Mouse (Mus musculus): Measurements from ENCODE around the gene Micu1. TPM values are rescaled to one million over a fixed set of nuclear protein-coding genes. Genes with fewer than 3 reads are reported as not detected.

Gene Micu1
- total RNA-seq, 4 experiments from 2014 or later: 94.2 to 120 (median 103) TPM

DNA sequence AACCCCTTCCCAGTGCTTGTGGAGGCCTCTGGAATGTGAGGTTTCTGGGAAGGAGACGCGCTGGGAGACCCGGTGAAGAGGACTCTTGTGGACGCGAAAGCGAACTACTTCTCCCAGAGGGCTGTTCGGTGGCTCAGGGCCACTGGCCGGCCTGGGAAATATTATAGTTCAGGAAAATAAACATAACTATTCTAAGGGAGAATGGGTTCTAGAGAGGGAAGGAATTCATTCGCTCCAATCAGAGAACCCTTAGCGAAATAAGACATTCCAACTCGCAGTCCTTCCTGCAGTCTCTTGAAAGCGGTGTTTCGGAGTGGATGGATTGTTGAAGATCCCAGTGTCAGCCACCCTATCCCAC lies 177.7 kb downstream of the Micu1 start:
- DNase-seq (ENCODE audit: low spot score in 2 of 2): no peak

GRCm38 (mm10) chr10:59880837-59881236 lies 178.6 kb downstream of the Micu1 start:
- DNase-seq (ENCODE audit: low spot score in 2 of 2): no peak

GRCm38 (mm10) chr10:59884327-59885173 lies 182.3 kb downstream of the Micu1 start:
- DNase-seq (ENCODE audit: low spot score in 2 of 2): no peak

DNA sequence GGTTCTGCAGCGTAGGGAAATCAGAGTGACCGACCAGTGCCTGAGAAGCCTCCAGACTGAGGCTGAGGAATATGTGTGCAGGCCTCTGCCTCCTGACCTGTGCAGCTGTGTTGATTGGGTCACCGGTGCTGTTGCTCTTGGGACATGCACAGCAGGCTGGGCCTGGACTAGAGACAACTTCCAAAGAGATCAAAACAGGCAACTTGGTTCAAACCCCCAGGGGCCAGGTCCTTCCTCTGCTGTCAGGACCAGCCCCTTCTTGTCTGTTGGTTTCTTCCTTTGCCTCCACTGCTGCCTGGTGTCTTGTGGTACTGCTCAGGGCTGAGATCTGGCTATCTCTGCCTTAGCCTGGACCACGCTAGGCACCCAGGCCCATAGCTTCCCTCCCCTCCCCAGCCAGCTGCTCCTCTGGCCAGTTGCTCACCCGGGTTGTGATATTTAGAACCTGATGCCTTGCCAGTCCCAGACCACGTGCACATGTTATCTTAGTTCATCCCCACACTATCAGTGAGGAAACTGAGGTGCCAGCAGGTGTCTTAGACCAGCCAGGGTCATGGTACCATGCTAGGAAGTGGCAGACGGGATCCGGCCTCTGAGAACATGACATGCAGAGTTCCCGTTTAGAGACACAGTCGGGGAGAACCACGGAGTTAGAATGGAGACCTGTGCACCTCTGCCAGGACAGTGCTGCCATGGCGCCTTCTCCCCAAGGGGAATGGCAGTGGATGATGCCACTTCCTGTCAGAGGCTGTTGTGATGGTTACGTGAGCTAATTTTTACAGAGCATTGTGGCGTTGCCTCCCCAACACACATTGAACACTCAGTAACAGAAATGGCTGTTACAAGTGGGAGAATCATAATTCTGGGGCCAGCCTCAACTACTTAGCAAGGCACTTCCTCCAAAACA lies 183.2 kb downstream of the Micu1 start:
- no peak for DNase-seq (ENCODE audit: low spot score in 2 of 2)

DNA sequence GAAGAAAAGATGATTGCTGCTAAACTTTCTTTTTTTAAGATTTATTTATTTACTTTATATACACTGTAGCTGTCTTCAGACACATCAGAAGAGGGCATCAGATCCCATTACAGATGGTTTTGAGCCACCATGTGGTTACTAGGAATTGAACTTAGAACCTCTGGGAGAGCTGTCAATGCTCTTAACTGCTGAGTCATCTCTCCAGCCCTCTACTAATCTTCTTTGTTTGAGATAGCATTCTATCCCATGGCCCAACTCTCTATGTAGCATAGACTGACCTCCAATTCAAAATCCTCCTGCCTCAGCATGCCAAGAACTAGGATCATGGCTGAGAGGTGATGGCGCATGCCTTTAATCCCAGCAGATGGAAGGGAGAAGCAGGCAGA lies 183.8 kb downstream of the Micu1 start:
- DNase-seq (ENCODE audit: low spot score in 2 of 2): no peak

GRCm38 (mm10) chr10:59887432-59887831 lies 185.2 kb downstream of the Micu1 start:
- no peak for DNase-seq (ENCODE audit: low spot score in 2 of 2)

GRCm38 (mm10) chr10:59889339-59889738 lies 187.1 kb downstream of the Micu1 start:
- no peak for DNase-seq (ENCODE audit: low spot score in 2 of 2)

- no peak for DNase-seq (ENCODE audit: low spot score in 2 of 2)
These were observed 187.9 kb downstream of the Micu1 start for GRCm38 (mm10) chr10:59889953-59890751.

DNA sequence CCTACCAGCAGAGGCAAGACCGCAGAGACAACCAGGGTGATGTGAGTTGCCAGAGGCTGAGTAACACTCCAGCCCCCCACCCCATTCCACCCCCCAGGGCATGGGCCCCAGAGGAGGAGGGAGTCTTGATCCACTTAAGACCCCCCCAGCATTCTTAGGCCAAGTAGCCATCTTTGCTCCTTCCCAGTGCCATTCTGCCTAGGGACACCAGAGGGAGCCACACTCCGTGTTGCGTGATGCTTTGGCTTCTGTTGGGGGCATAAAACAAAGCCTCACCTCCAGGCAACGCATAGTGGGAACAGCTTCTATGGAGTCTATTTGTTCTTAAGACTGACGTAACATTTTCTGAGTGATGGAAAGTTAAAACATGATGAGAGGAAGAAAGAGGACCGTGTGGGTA lies 190.7 kb downstream of the Micu1 start:
- DNase-seq (ENCODE audit: low spot score in 2 of 2): peak in 1 of 2 experiments; percentile 72

GRCm38 (mm10) chr10:59894251-59895160 lies 192.2 kb downstream of the Micu1 start:
- peak; percentile 65 to 75 for DNase-seq (ENCODE audit: low spot score in 2 of 2)

DNA sequence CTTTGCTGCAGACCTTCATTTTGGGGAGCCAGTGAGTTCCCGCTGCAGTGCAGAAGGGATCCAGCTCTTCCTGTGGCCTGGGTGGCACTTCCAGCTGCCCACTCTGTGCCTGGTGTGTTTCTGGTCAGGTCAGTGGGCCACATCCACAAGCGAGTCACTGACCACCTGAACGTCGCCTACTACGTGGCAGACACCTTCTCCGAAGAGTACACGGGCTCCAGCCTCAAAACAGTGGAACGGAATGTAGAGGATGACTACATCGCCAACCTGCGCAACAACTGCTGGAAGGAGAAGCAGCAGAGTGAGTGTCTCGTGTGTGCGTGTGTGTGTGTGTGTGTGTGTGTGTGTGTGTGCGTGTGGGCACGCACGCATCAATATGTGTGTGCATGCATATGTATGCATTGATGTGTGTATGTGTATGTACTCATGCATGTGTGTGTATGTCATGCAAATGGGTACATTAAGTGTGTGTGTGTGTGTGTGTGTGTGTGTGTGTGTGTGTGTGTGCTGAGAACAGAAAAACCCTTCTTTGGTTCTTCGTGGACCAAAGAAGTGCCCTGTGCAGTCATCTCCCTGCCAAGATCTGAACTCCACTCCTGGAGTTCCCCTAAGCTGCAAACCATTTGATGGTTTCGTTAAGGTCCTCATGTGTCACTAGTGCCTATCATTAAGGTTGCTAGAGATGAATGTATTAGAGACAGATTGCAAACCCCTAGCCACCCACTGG lies 193.3 kb downstream of the Micu1 start:
- no peak for DNase-seq (ENCODE audit: low spot score in 2 of 2)

GRCm38 (mm10) chr10:59896211-59896610 lies 193.9 kb downstream of the Micu1 start:
- no peak for DNase-seq (ENCODE audit: low spot score in 2 of 2)

- DNase-seq (ENCODE audit: low spot score in 2 of 2): no peak
These were observed 194.6 kb downstream of the Micu1 start for GRCm38 (mm10) chr10:59896911-59897331.

DNA sequence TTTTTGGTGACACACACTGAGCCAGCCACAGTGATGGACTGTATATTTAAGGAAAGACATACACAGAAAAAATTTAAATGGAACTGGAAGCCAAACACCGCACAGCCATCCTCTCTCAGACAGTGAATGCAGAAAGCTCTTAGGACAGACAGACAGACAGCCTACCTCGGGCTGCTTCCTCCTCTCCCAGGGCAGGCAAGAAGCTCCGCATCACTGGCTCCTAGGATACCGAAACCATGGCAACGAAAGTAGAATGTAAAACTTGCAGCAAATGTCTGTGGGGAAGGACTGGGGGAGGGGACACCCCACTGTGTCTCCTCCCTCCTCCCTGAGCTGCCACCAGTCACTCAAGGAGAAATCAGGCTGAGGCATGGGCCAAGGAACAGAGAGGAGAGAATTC lies 195.2 kb downstream of the Micu1 start:
- DNase-seq (ENCODE audit: low spot score in 2 of 2): peak; percentile 57 to 92

GRCm38 (mm10) chr10:59898180-59898778 lies 196.0 kb downstream of the Micu1 start:
- DNase-seq (ENCODE audit: low spot score in 2 of 2): no peak

DNA sequence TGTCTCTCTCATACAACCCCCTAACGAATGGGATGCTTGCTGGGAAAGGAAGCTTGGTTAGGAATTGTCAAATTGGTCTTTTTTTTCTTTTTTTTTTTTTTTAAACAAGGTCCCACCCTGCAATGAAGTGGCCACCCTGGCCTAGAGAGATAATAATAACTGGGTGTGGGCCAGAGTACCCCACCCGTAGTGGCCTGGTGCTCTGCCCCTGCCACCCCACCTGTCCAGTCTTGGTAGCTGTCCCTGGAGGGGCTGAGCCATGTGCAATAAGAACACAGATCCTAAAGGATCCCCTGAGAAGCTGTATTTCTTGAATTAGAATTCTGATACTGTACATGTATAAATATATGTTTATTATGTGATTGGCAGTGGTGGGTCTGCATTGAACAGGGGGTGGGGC lies 196.7 kb downstream of the Micu1 start:
- no peak for DNase-seq (ENCODE audit: low spot score in 2 of 2)

- peak; percentile 73 to 98 for DNase-seq (ENCODE audit: low spot score in 2 of 2)
These were observed 197.3 kb downstream of the Micu1 start for GRCm38 (mm10) chr10:59899341-59900173.

- DNase-seq (ENCODE audit: low spot score in 2 of 2): no peak
These were observed 197.8 kb downstream of the Micu1 start for GRCm38 (mm10) chr10:59900174-59900435.

- no peak for DNase-seq (ENCODE audit: low spot score in 2 of 2)
These were observed 198.7 kb downstream of the Micu1 start for GRCm38 (mm10) chr10:59900939-59901338.
